Mouse (Mus musculus) frontal cortex, postnatal 25 days (tissue): ENCODE data around the gene Ppid.
"Not testable (repeated sequence)": the region's sequence is repeated elsewhere in the genome, so short reads cannot be mapped to it uniquely, and the experiment has no call there.

ENCODE experiments used
- DNase-seq, 2 experiments: peaks; one replicate each; pipeline ENCODE4 v3.0.0; 2022; ENCODE audit warnings: low spot score in 2 of 2

Gene Ppid

GRCm38 (mm10) chr3:79572399-79572798 lies 18.7 kb upstream of the Ppid start:
- DNase-seq = no peak

- DNase-seq = not testable (repeated sequence)
These were observed 17.8 kb upstream of the Ppid start for GRCm38 (mm10) chr3:79573376-79573775.

- no peak for DNase-seq
These were observed 16.8 kb upstream of the Ppid start for GRCm38 (mm10) chr3:79574336-79574735.

GRCm38 (mm10) chr3:79575576-79576467 lies 15.3 kb upstream of the Ppid start:
- no peak for DNase-seq

- DNase-seq = no peak
These were observed 14.7 kb upstream of the Ppid start for GRCm38 (mm10) chr3:79576468-79576816.

- DNase-seq = no peak
These were observed 14.3 kb upstream of the Ppid start for GRCm38 (mm10) chr3:79576865-79577264.

- DNase-seq = no peak
These were observed 13.5 kb upstream of the Ppid start for GRCm38 (mm10) chr3:79577606-79578005.

GRCm38 (mm10) chr3:79578164-79578563 lies 13.0 kb upstream of the Ppid start:
- no peak for DNase-seq

- no peak for DNase-seq
These were observed 11.1 kb upstream of the Ppid start for GRCm38 (mm10) chr3:79579891-79580575.

GRCm38 (mm10) chr3:79586804-79587203 lies 4.3 kb upstream of the Ppid start:
- peak; percentile 91 to 94 for DNase-seq

- no peak for DNase-seq
These were observed 1.5 kb upstream of the Ppid start for GRCm38 (mm10) chr3:79589671-79590070.

GRCm38 (mm10) chr3:79591793-79592471 lies 790 bp downstream of the Ppid start:
- DNase-seq = no peak

GRCm38 (mm10) chr3:79595468-79595867 lies 4.3 kb downstream of the Ppid start:
- DNase-seq = no peak

GRCm38 (mm10) chr3:79609886-79610285 lies 18.7 kb downstream of the Ppid start:
- no peak for DNase-seq

- no peak for DNase-seq
These were observed 36.5 kb downstream of the Ppid start for GRCm38 (mm10) chr3:79627484-79628181.

- DNase-seq = no peak
These were observed 37.0 kb downstream of the Ppid start for GRCm38 (mm10) chr3:79628182-79628560.

- peak; percentile 81 to 90 for DNase-seq
These were observed 37.6 kb downstream of the Ppid start, which contains the start of gene 4930579G24Rik for GRCm38 (mm10) chr3:79628561-79629415. TSS of gene 4930579G24Rik (plus strand) at chr3:79629079.

GRCm38 (mm10) chr3:79629416-79629730 lies 38.2 kb downstream of the Ppid start, which contains the start of gene Etfdh:
TSS of gene Etfdh (minus strand) at chr3:79629500.
- peak in 1 of 2 experiments; percentile 29 for DNase-seq

- no peak for DNase-seq
These were observed 61.0 kb downstream of the Ppid start for GRCm38 (mm10) chr3:79652129-79652528.
